Mouse (Mus musculus) MEL (cell line): ENCODE measurements at regions not wholly inside any gene's neighbourhood (a gene's known extent, or its start where the extent isn't known, plus 50 kb on each side); places are given as distances from the start of the nearest gene placed in this dataset.

ENCODE experiments used
- MAFK ChIP-seq: IDR thresholded peaks from 2 replicates; pipeline ENCODE4 v1.6.1; 2011; ENCODE audit warnings: low read depth, mild to moderate bottlenecking, low read length, improper control_type of control experiment, borderline replicate concordance
- POLR2A ChIP-seq, 2 experiments: IDR thresholded peaks; 2 replicates each; pipeline ENCODE4 v1.6.1; 2011 to 2012; ENCODE audit warnings: low read length in 2 of 2, mild to moderate bottlenecking in 2 of 2, control low read depth in 1 of 2, improper control_type of control experiment in 1 of 2, low read depth in 1 of 2, moderate library complexity in 1 of 2; ENCODE audit not compliant: control insufficient read depth in 1 of 2, insufficient read depth in 1 of 2, poor library complexity in 1 of 2
- RCOR1 ChIP-seq: IDR thresholded peaks from 2 replicates; pipeline ENCODE4 v1.6.1; 2012; ENCODE audit warnings: low read depth, mild to moderate bottlenecking, inconsistent platforms, low read length, improper control_type of control experiment
- TCF12 ChIP-seq: IDR thresholded peaks from 2 replicates; pipeline ENCODE4 v1.6.1; 2014; ENCODE audit warnings: low read depth, mild to moderate bottlenecking, inconsistent platforms, low read length, improper control_type of control experiment, moderate library complexity
- ZC3H11A ChIP-seq: IDR thresholded peaks from 2 replicates; pipeline ENCODE4 v1.6.1; 2012; ENCODE audit warnings: low read depth, mild to moderate bottlenecking, inconsistent platforms, low read length, improper control_type of control experiment
- ZMIZ1 ChIP-seq: IDR thresholded peaks from 2 replicates; pipeline ENCODE4 v1.6.1; 2012; ENCODE audit warnings: low read depth, mild to moderate bottlenecking, inconsistent platforms, low read length, improper control_type of control experiment, moderate library complexity

- no peak for TF ChIP-seq ZMIZ1
- TF ChIP-seq TCF12: no peak
- no peak for TF ChIP-seq ZC3H11A
- no peak for TF ChIP-seq RCOR1
- TF ChIP-seq POLR2A (IDR thresholded peaks at IDR 0.05; ENCODE audit: control insufficient read depth in 1 of 2, insufficient read depth in 1 of 2, low read depth in 1 of 2, low read length in 2 of 2, poor library complexity in 1 of 2): no peak
- TF ChIP-seq MAFK: no peak
Measured at GRCm38 (mm10) chr15:87411978-87412377, 132.1 kb upstream of the Fam19a5 start.
